Mouse (Mus musculus): ENCODE results near the gene Ppp3cb.
A peak's percentile ranks its signal among the peaks of the same experiment; 100 is the strongest.

The Ppp3cb gene

DNA sequence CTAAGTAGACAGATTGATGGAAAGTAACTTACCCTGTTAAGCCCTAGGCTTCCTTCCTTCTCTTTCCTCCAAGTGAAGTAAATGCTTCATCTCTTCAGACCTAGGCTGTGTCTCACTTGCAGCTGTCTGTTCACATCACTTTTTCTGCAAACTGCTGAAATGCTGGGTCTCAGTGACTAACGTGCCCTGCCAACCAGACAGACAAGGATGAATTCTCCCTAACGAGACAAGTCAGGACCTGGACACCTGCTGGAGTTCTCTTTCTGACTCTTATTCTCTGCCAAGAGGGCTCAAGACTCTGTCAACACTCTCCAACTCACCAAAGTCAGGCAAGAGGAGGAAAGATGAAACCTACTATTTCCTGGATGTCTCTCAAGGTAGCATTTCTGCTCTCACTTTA is 49.8 kb downstream of the Ppp3cb start, which contains the start of gene Mss51:
TSS of gene Mss51 (minus strand) at position 299 of the 400 bp plus-strand sequence.
- Histone ChIP-seq H3K4me3 (replicated peaks; ENCODE audit: low read length) (no peak within 1 kb of the TSS), H3K27me3 (ENCODE audit: insufficient read depth, low read length) (no peaks in the 10 kb centered on the region), H3K4me1 (replicated peaks; ENCODE audit: low read depth, low read length) (no peaks in the 10 kb centered on the region), H3K36me3 (ENCODE audit: insufficient read depth, low read length) (peaks cover 34% of the 10 kb centered on the region), H3K9me3 (ENCODE audit: low read length) (no peaks in the 10 kb centered on the region)
- TF ChIP-seq NANOG (IDR thresholded peaks at IDR 0.05; ENCODE audit: borderline replicate concordance, low read length) (no peak), CTCF (conservative IDR thresholded peaks at IDR 0.05; ENCODE audit: low read length) (no peak), POU5F1 (IDR thresholded peaks at IDR 0.05; ENCODE audit: borderline replicate concordance, low read length) (no peak)

- peaks cover 8% of the 10 kb centered on the region for H3K4me1 ChIP-seq (replicated peaks; ENCODE audit: low read depth, low read length)
Observed at GRCm38 (mm10) chr14:20486031-20486430, 60.3 kb downstream of the Ppp3cb start.

GRCm38 (mm10) chr14:20482051-20482751 is 64.2 kb downstream of the Ppp3cb start:
- Histone ChIP-seq H3K27me3 (ENCODE audit: insufficient read depth, low read length) (no peaks in the 10 kb centered on the region), H3K9me3 (ENCODE audit: low read length) (no peaks in the 10 kb centered on the region), H3K4me1 (replicated peaks; ENCODE audit: low read depth, low read length) (peaks cover 44% of the 10 kb centered on the region), H3K4me3 (replicated peaks; ENCODE audit: low read length) (no peak overlapping the region), H3K36me3 (ENCODE audit: insufficient read depth, low read length) (peaks cover 15% of the 10 kb centered on the region)
- TF ChIP-seq POU5F1 (IDR thresholded peaks at IDR 0.05; ENCODE audit: borderline replicate concordance, low read length): no peak
- TF ChIP-seq CTCF (conservative IDR thresholded peaks at IDR 0.05; ENCODE audit: low read length): no peak
- TF ChIP-seq NANOG (IDR thresholded peaks at IDR 0.05; ENCODE audit: borderline replicate concordance, low read length): no peak

More at GRCm38 (mm10) chr14:20486031-20486430, 60.3 kb downstream of the Ppp3cb start:
- TF ChIP-seq CTCF (conservative IDR thresholded peaks at IDR 0.05; ENCODE audit: low read length) (no peak), NANOG (IDR thresholded peaks at IDR 0.05; ENCODE audit: borderline replicate concordance, low read length) (no peak), POU5F1 (IDR thresholded peaks at IDR 0.05; ENCODE audit: borderline replicate concordance, low read length) (no peak)
- no peaks in the 10 kb centered on the region for H3K27me3 ChIP-seq (ENCODE audit: insufficient read depth, low read length)
- H3K36me3 ChIP-seq (ENCODE audit: insufficient read depth, low read length): peaks cover 15% of the 10 kb centered on the region
- H3K4me3 ChIP-seq (replicated peaks; ENCODE audit: low read length): no peak overlapping the region
- H3K9me3 ChIP-seq (ENCODE audit: low read length): no peaks in the 10 kb centered on the region

GRCm38 (mm10) chr14:20481211-20481610 is 65.2 kb downstream of the Ppp3cb start:
- no peaks in the 10 kb centered on the region for H3K27me3 ChIP-seq (ENCODE audit: insufficient read depth, low read length)
- H3K4me1 ChIP-seq (replicated peaks; ENCODE audit: low read depth, low read length): peaks cover 53% of the 10 kb centered on the region
- TF ChIP-seq NANOG (IDR thresholded peaks at IDR 0.05; ENCODE audit: borderline replicate concordance, low read length) (no peak), POU5F1 (IDR thresholded peaks at IDR 0.05; ENCODE audit: borderline replicate concordance, low read length) (no peak), CTCF (conservative IDR thresholded peaks at IDR 0.05; ENCODE audit: low read length) (no peak)
- H3K36me3 ChIP-seq (ENCODE audit: insufficient read depth, low read length): peaks cover 19% of the 10 kb centered on the region
- no peaks in the 10 kb centered on the region for H3K9me3 ChIP-seq (ENCODE audit: low read length)
- H3K4me3 ChIP-seq (replicated peaks; ENCODE audit: low read length): no peak overlapping the region

- H3K27me3 ChIP-seq (ENCODE audit: insufficient read depth, low read length): no peaks in the 10 kb centered on the region
- H3K36me3 ChIP-seq (ENCODE audit: insufficient read depth, low read length): peaks cover 24% of the 10 kb centered on the region
- TF ChIP-seq NANOG (IDR thresholded peaks at IDR 0.05; ENCODE audit: borderline replicate concordance, low read length): no peak
- H3K4me1 ChIP-seq (replicated peaks; ENCODE audit: low read depth, low read length): peaks cover 59% of the 10 kb centered on the region
- H3K9me3 ChIP-seq (ENCODE audit: low read length): no peaks in the 10 kb centered on the region
- H3K4me3 ChIP-seq (replicated peaks; ENCODE audit: low read length): peak overlapping the region; percentile 87
Observed at GRCm38 (mm10) chr14:20480195-20480579, 66.2 kb downstream of the Ppp3cb start.

- Histone ChIP-seq H3K4me1 (replicated peaks; ENCODE audit: low read depth, low read length) (peaks cover 60% of the 10 kb centered on the region), H3K36me3 (ENCODE audit: insufficient read depth, low read length) (peaks cover 18% of the 10 kb centered on the region)
Observed at GRCm38 (mm10) chr14:20479291-20480194, 66.8 kb downstream of the Ppp3cb start, which contains the start of gene Anxa7. Gene Anxa7 (minus strand): TSS chr14:20480133.

DNA sequence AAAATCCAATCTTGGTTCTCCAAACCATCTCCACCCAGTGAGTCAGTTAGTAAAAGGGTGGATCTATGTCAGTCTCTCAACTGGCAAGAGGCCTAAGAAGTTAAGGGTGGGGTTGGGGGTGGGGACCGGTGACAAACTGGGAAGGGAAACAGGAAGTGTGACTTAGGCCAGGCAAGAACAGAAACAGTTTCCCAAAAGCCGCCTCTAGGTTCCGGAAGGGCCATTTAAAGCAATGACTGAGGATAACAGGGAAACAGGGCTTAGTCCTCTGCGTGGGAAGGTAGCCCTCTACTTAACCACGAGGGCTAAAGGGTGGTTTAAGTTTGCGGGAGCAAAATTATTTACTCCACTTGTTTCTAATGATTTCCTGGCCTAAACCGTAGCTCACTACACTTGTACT is 67.6 kb downstream of the Ppp3cb start:
- no peaks in the 10 kb centered on the region for H3K9me3 ChIP-seq (ENCODE audit: low read length)
- H3K4me1 ChIP-seq (replicated peaks; ENCODE audit: low read depth, low read length): peaks cover 64% of the 10 kb centered on the region
- peaks cover 18% of the 10 kb centered on the region for H3K36me3 ChIP-seq (ENCODE audit: insufficient read depth, low read length)
- no peaks in the 10 kb centered on the region for H3K27me3 ChIP-seq (ENCODE audit: insufficient read depth, low read length)
- TF ChIP-seq NANOG (IDR thresholded peaks at IDR 0.05; ENCODE audit: borderline replicate concordance, low read length) (no peak), POU5F1 (IDR thresholded peaks at IDR 0.05; ENCODE audit: borderline replicate concordance, low read length) (no peak), CTCF (conservative IDR thresholded peaks at IDR 0.05; ENCODE audit: low read length) (no peak)
- H3K4me3 ChIP-seq (replicated peaks; ENCODE audit: low read length): peak overlapping the region; percentile 87

More at GRCm38 (mm10) chr14:20479291-20480194, 66.8 kb downstream of the Ppp3cb start, which contains the start of gene Anxa7:
- Histone ChIP-seq H3K27me3 (ENCODE audit: insufficient read depth, low read length) (no peaks in the 10 kb centered on the region), H3K4me3 (replicated peaks; ENCODE audit: low read length) (peak within 1 kb of the TSS; percentile 87), H3K9me3 (ENCODE audit: low read length) (no peaks in the 10 kb centered on the region)
- TF ChIP-seq POU5F1 (IDR thresholded peaks at IDR 0.05; ENCODE audit: borderline replicate concordance, low read length) (no peak), CTCF (conservative IDR thresholded peaks at IDR 0.05; ENCODE audit: low read length) (no peak), NANOG (IDR thresholded peaks at IDR 0.05; ENCODE audit: borderline replicate concordance, low read length) (no peak)

DNA sequence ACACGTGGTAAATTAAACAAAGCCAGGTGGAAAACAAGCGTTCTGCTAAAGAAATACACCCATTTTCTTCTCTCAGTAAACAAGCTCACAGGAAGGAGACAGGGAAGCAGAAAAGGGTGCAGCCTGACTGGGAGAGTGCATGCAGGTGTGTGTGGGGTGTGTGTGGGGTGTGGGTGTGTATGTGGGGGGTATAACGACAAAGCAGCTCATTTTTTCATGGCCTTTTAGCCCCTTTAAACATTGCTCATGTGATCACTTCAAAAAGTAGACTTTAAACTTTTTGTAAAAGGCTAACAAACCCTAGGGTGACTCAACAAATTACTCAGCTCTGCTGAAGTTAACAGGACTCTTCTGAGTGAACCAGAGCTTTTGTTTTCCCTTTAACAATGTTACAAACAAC is 68.0 kb downstream of the Ppp3cb start:
- no peak for TF ChIP-seq CTCF (conservative IDR thresholded peaks at IDR 0.05; ENCODE audit: low read length)
- TF ChIP-seq POU5F1 (IDR thresholded peaks at IDR 0.05; ENCODE audit: borderline replicate concordance, low read length): no peak
- no peak for TF ChIP-seq NANOG (IDR thresholded peaks at IDR 0.05; ENCODE audit: borderline replicate concordance, low read length)
- Histone ChIP-seq H3K4me3 (replicated peaks; ENCODE audit: low read length) (peak overlapping the region; percentile 87), H3K4me1 (replicated peaks; ENCODE audit: low read depth, low read length) (peaks cover 64% of the 10 kb centered on the region), H3K27me3 (ENCODE audit: insufficient read depth, low read length) (no peaks in the 10 kb centered on the region), H3K36me3 (ENCODE audit: insufficient read depth, low read length) (peaks cover 21% of the 10 kb centered on the region), H3K9me3 (ENCODE audit: low read length) (no peaks in the 10 kb centered on the region)
